Mouse (Mus musculus): ENCODE results near the gene Rnf180. TPM values are rescaled to one million over a fixed set of nuclear protein-coding genes. Genes with fewer than 3 reads are reported as not detected.

The Rnf180 gene
- polyA plus RNA-seq, 1 experiment = 1.3 TPM

GRCm38 (mm10) chr13:105147795-105148418 lies 146.7 kb downstream of the Rnf180 start:
- Histone ChIP-seq H3K4me1 (ENCODE audit: control insufficient read depth, insufficient read depth, low read length) (peaks cover 3% of the 10 kb centered on the region; the same call in 1 of the 2 replicates), H3K4me3 (ENCODE audit: insufficient read depth, low read length) (no peak overlapping the region), H3K27ac (ENCODE audit: insufficient read depth, low read length) (no peak overlapping the region)
- no peak for TF ChIP-seq CTCF (IDR thresholded peaks at IDR 0.05; ENCODE audit: borderline replicate concordance, insufficient read depth, low read length)
- TF ChIP-seq POLR2A (IDR thresholded peaks at IDR 0.05; ENCODE audit: low read depth, low read length) = no peak

DNA sequence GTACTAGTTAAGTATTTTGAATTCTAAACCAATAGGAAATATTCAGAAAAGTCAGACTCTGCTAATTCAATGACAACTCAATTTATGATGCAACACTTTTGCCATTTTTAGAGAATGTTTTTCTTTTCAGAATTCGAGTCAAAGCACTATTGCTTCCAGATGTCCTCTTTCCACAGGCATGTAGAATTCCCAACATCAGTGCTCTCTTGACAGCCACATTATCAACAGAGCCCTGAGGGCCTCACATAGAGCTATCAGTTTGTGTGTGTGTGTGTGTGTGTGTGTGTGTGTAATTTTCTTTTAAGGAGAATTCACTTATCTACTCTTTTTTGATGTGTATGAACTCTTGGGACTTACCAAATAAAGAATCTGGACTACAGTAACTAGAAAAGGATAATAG lies 147.8 kb downstream of the Rnf180 start:
- Histone ChIP-seq H3K4me3 (ENCODE audit: insufficient read depth, low read length) (no peak overlapping the region), H3K27ac (ENCODE audit: insufficient read depth, low read length) (no peak overlapping the region), H3K4me1 (ENCODE audit: control insufficient read depth, insufficient read depth, low read length) (peaks cover 3% of the 10 kb centered on the region; the same call in 1 of the 2 replicates)
- TF ChIP-seq CTCF (IDR thresholded peaks at IDR 0.05; ENCODE audit: borderline replicate concordance, insufficient read depth, low read length) (no peak), POLR2A (IDR thresholded peaks at IDR 0.05; ENCODE audit: low read depth, low read length) (no peak)

DNA sequence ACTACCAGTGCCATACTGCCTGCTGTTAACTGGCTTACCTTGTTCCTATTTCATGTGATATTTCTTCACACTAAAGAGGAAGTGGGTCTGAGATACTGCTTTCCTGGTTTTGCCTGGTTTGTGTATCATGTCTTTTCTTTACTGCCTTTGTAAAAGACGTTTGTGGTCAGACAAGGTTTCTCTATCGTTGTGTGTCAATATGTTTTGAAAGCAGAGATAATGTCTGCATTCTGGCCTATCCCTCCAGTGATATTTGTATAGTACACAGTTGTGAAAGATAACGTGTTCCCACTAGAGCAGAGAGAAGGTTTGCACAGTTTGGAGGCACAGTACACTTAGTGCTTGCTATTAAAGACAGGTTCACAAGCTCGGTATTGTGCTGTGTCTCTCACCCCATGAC lies 154.7 kb downstream of the Rnf180 start:
- no peak overlapping the region for H3K27ac ChIP-seq (ENCODE audit: insufficient read depth, low read length)
- no peak overlapping the region for H3K4me3 ChIP-seq (ENCODE audit: insufficient read depth, low read length)
- no peaks in the 10 kb centered on the region for H3K4me1 ChIP-seq (ENCODE audit: control insufficient read depth, insufficient read depth, low read length)
- TF ChIP-seq POLR2A (IDR thresholded peaks at IDR 0.05; ENCODE audit: low read depth, low read length) (no peak), CTCF (IDR thresholded peaks at IDR 0.05; ENCODE audit: borderline replicate concordance, insufficient read depth, low read length) (no peak)

- no peak overlapping the region for H3K27ac ChIP-seq (ENCODE audit: insufficient read depth, low read length)
- no peak overlapping the region for H3K4me3 ChIP-seq (ENCODE audit: insufficient read depth, low read length)
- H3K4me1 ChIP-seq (ENCODE audit: control insufficient read depth, insufficient read depth, low read length) = no peaks in the 10 kb centered on the region
- TF ChIP-seq POLR2A (IDR thresholded peaks at IDR 0.05; ENCODE audit: low read depth, low read length) = no peak
- no peak for TF ChIP-seq CTCF (IDR thresholded peaks at IDR 0.05; ENCODE audit: borderline replicate concordance, insufficient read depth, low read length)
Measured at GRCm38 (mm10) chr13:105134397-105134796, 160.2 kb downstream of the Rnf180 start.

DNA sequence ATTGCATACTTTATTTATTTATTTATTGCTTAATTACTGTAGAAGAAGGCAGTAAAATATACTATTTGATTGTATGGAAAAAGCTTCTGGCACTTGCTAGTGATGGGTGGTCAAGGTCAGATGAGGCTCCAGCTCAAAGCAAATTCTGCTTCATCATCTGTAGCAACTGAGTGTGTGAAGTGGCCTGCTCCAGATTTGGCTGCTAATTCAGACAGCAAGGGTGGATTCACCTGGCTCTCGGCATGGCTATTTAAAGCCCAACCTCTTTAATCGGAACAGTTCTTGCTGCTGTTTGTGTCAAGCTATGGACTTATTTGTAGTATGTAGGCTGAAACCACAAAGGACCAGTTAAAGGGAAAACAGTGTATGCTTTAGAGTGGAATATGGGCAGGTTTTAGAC lies 161.8 kb downstream of the Rnf180 start:
- TF ChIP-seq CTCF (IDR thresholded peaks at IDR 0.05; ENCODE audit: borderline replicate concordance, insufficient read depth, low read length) (no peak), POLR2A (IDR thresholded peaks at IDR 0.05; ENCODE audit: low read depth, low read length) (no peak)
- no peak overlapping the region for H3K27ac ChIP-seq (ENCODE audit: insufficient read depth, low read length)
- no peak overlapping the region for H3K4me3 ChIP-seq (ENCODE audit: insufficient read depth, low read length)
- H3K4me1 ChIP-seq (ENCODE audit: control insufficient read depth, insufficient read depth, low read length) = no peaks in the 10 kb centered on the region

DNA sequence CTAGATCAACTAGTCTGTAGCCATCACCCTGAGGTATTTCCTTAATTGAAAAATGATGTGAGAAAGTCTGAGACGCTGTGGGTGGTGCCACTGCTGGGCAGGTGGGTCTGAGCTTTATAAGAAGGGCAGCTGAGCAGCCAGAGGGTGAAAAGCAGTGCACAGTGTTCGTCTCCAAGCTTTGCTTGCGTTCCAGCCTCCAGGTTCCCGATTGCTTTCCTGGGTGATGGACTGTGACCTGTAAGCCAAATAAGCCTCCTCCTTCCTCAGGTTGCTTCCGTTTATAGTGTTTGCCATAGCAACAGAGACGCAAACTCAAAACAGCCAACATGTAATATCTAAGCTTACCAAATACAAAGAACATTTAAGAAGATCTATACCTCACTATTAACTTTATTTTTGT lies 162.2 kb downstream of the Rnf180 start:
- H3K4me1 ChIP-seq (ENCODE audit: control insufficient read depth, insufficient read depth, low read length) = no peaks in the 10 kb centered on the region
- TF ChIP-seq POLR2A (IDR thresholded peaks at IDR 0.05; ENCODE audit: low read depth, low read length) (no peak), CTCF (IDR thresholded peaks at IDR 0.05; ENCODE audit: borderline replicate concordance, insufficient read depth, low read length) (no peak)
- no peak overlapping the region for H3K27ac ChIP-seq (ENCODE audit: insufficient read depth, low read length)

GRCm38 (mm10) chr13:105130080-105130479 lies 164.5 kb downstream of the Rnf180 start:
- Histone ChIP-seq H3K4me1 (ENCODE audit: control insufficient read depth, insufficient read depth, low read length) (no peaks in the 10 kb centered on the region), H3K27ac (ENCODE audit: insufficient read depth, low read length) (no peak overlapping the region), H3K4me3 (ENCODE audit: insufficient read depth, low read length) (no peak overlapping the region)
- TF ChIP-seq POLR2A (IDR thresholded peaks at IDR 0.05; ENCODE audit: low read depth, low read length) (no peak), CTCF (IDR thresholded peaks at IDR 0.05; ENCODE audit: borderline replicate concordance, insufficient read depth, low read length) (no peak)

More for the DNA sequence above, 162.2 kb downstream of the Rnf180 start:
- no peak overlapping the region for H3K4me3 ChIP-seq (ENCODE audit: insufficient read depth, low read length)

- Histone ChIP-seq H3K4me1 (ENCODE audit: control insufficient read depth, insufficient read depth, low read length) (no peaks in the 10 kb centered on the region), H3K27ac (ENCODE audit: insufficient read depth, low read length) (no peak overlapping the region), H3K4me3 (ENCODE audit: insufficient read depth, low read length) (no peak overlapping the region)
- TF ChIP-seq CTCF (IDR thresholded peaks at IDR 0.05; ENCODE audit: borderline replicate concordance, insufficient read depth, low read length) (no peak), POLR2A (IDR thresholded peaks at IDR 0.05; ENCODE audit: low read depth, low read length) (no peak)
Measured at GRCm38 (mm10) chr13:105122092-105122491, 172.5 kb downstream of the Rnf180 start.

- no peak overlapping the region for H3K4me3 ChIP-seq (ENCODE audit: insufficient read depth, low read length)
- TF ChIP-seq CTCF (IDR thresholded peaks at IDR 0.05; ENCODE audit: borderline replicate concordance, insufficient read depth, low read length) = no peak
- TF ChIP-seq POLR2A (IDR thresholded peaks at IDR 0.05; ENCODE audit: low read depth, low read length) = no peak
- no peaks in the 10 kb centered on the region for H3K4me1 ChIP-seq (ENCODE audit: control insufficient read depth, insufficient read depth, low read length)
- no peak overlapping the region for H3K27ac ChIP-seq (ENCODE audit: insufficient read depth, low read length)
Measured at GRCm38 (mm10) chr13:105121617-105122016, 173.0 kb downstream of the Rnf180 start.

DNA sequence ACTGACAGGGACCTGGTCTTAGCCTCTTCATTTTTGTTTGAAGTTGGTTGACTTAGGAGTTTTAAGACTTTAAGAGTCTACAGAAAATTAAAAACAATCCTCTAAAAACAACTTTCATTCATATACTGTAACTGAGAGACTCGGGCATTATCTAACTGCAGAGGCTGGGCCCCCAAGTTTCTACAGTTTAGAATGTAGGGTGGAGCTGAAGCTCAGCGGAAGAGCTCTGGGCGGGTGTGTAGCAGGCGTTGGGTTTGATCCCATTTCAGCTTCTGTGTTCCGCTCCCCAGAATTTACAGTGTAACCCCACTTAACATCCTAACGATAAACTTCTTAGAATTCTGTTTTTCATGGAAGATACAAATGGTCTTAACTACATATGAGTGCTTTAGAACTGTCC lies 183.0 kb downstream of the Rnf180 start:
- H3K4me3 ChIP-seq (ENCODE audit: insufficient read depth, low read length) = no peak overlapping the region
- no peak overlapping the region for H3K27ac ChIP-seq (ENCODE audit: insufficient read depth, low read length)
- TF ChIP-seq CTCF (IDR thresholded peaks at IDR 0.05; ENCODE audit: borderline replicate concordance, insufficient read depth, low read length) = no peak
- no peak for TF ChIP-seq POLR2A (IDR thresholded peaks at IDR 0.05; ENCODE audit: low read depth, low read length)
- no peaks in the 10 kb centered on the region for H3K4me1 ChIP-seq (ENCODE audit: control insufficient read depth, insufficient read depth, low read length)
